Mouse (Mus musculus) right cerebral cortex, postnatal 14 days (tissue): ENCODE data around the gene Shbg.

Experiments
- DNase-seq: peaks from one replicate; pipeline ENCODE4 v3.0.0; 2022

The Shbg gene

GRCm38 (mm10) chr11:69592799-69593198 is 24.9 kb downstream of the Shbg start:
- no peak for DNase-seq

- DNase-seq = peak; percentile 78
Measured at GRCm38 (mm10) chr11:69591899-69592637, 25.6 kb downstream of the Shbg start.

GRCm38 (mm10) chr11:69591424-69591823 is 26.3 kb downstream of the Shbg start:
- no peak for DNase-seq

GRCm38 (mm10) chr11:69590622-69591021 is 27.1 kb downstream of the Shbg start:
- no peak for DNase-seq

- no peak for DNase-seq
Measured at GRCm38 (mm10) chr11:69589207-69589834, 28.4 kb downstream of the Shbg start.

- no peak for DNase-seq
Measured at GRCm38 (mm10) chr11:69585718-69586325, 31.9 kb downstream of the Shbg start.

GRCm38 (mm10) chr11:69584937-69585336 is 32.8 kb downstream of the Shbg start:
- DNase-seq = no peak

- DNase-seq = no peak
Measured at GRCm38 (mm10) chr11:69584008-69584407, 33.7 kb downstream of the Shbg start.

- DNase-seq = no peak
Measured at GRCm38 (mm10) chr11:69582230-69582805, 35.4 kb downstream of the Shbg start.

GRCm38 (mm10) chr11:69581814-69582213 is 35.9 kb downstream of the Shbg start:
- DNase-seq = no peak

GRCm38 (mm10) chr11:69581147-69581688 is 36.5 kb downstream of the Shbg start:
- DNase-seq = peak; percentile 87

- no peak for DNase-seq
Measured at GRCm38 (mm10) chr11:69580572-69581146, 37.0 kb downstream of the Shbg start.

GRCm38 (mm10) chr11:69580091-69580514 is 37.6 kb downstream of the Shbg start, which contains the start of the genes Wrap53 and Trp53:
Wrap53 (minus strand) TSS chr11:69580255.
Trp53 (plus strand) TSS chr11:69580359.
- DNase-seq = peak; percentile 78

GRCm38 (mm10) chr11:69579128-69580017 is 38.3 kb downstream of the Shbg start:
- DNase-seq = peak; percentile 93

GRCm38 (mm10) chr11:69578301-69578700 is 39.4 kb downstream of the Shbg start:
- no peak for DNase-seq

- no peak for DNase-seq
Measured at GRCm38 (mm10) chr11:69576307-69576706, 41.4 kb downstream of the Shbg start.

GRCm38 (mm10) chr11:69575220-69575619 is 42.5 kb downstream of the Shbg start:
- DNase-seq = no peak

- no peak for DNase-seq
Measured at GRCm38 (mm10) chr11:69565131-69565530, 52.6 kb downstream of the Shbg start.
